Mouse (Mus musculus) G1E (cell line): ENCODE data around the gene Rab31.

Experiments used
- CTCF ChIP-seq: IDR thresholded peaks from 2 replicates; pipeline ENCODE4 v1.5.1; 2012; ENCODE audit warnings: low read depth, low read length, inconsistent platforms, mixed read lengths
- GATA1 ChIP-seq: IDR thresholded peaks from 2 replicates; pipeline ENCODE4 v1.6.1; 2012; ENCODE audit warnings: borderline replicate concordance, low read length, inconsistent platforms, mixed read lengths
- GATA2 ChIP-seq: IDR thresholded peaks from 2 replicates; pipeline ENCODE4 v1.6.1; 2012; ENCODE audit warnings: low read depth, low read length, inconsistent platforms, borderline replicate concordance
- POLR2AphosphoS5 ChIP-seq: IDR thresholded peaks from 2 replicates; pipeline ENCODE4 v1.6.1; 2012; ENCODE audit warnings: low read depth, low read length, inconsistent platforms; ENCODE audit not compliant: insufficient replicate concordance
- TAL1 ChIP-seq: conservative IDR thresholded peaks from 2 replicates; pipeline ENCODE4 v1.6.1; 2012; ENCODE audit warnings: low read depth, low read length, inconsistent platforms, mixed read lengths

DNA sequence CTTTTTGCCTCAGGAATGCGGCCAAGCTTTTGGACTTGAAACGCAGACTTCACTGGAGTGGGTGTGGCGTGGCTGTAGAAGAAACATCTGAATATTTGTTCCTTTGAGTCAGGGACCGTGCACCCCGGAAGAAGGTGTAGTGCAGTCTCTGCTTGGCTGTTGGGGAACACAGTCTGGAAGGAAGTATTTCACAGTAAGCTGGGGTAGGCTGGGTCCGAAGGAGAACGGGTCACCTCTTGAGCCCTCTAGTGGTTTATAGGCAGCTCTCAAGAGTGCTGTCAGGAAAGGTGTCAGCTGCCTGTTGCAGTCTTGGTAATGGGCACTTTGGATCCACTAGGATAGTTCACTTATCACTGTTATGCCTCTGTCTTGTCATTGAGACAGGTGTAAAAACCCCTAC is 13.7 kb upstream of the Rab31 start:
- TF ChIP-seq TAL1, result no peak
- TF ChIP-seq GATA2, result no peak
- no peak for TF ChIP-seq CTCF
- TF ChIP-seq GATA1, result no peak
- no peak for TF ChIP-seq POLR2AphosphoS5
